Mouse (Mus musculus): ENCODE measurements around the gene 4930432M17Rik.
A peak's percentile ranks its signal among the peaks of the same experiment; 100 is the strongest.

Gene 4930432M17Rik

GRCm38 (mm10) chr3:121707106-121707505 lies 36.5 kb downstream of the 4930432M17Rik start:
- DNase-seq (ENCODE audit: low read depth, low spot score): no peak

GRCm38 (mm10) chr3:121710894-121711531 lies 40.5 kb downstream of the 4930432M17Rik start:
- no peak for DNase-seq (ENCODE audit: low read depth, low spot score)

DNA sequence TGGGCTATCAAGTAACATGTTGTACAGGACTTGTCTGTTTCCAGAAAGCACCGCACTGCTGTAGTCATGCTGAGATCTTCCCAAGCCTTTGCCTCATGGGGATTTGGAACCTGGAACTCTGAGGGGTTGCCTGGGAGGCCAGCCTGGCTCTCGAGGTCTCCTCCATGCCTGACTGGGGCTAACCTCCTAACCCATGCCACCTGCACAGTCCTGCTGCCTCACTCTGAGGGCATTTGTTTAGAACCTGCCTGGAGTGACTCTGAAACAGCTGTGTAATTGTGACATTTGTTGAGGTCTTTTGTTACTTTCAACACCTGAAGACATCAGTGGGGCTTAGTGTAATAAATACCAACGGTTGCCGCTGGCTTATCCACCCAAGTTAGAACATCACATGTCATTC lies 41.7 kb downstream of the 4930432M17Rik start:
- no peak for DNase-seq (ENCODE audit: low read depth, low spot score)

DNA sequence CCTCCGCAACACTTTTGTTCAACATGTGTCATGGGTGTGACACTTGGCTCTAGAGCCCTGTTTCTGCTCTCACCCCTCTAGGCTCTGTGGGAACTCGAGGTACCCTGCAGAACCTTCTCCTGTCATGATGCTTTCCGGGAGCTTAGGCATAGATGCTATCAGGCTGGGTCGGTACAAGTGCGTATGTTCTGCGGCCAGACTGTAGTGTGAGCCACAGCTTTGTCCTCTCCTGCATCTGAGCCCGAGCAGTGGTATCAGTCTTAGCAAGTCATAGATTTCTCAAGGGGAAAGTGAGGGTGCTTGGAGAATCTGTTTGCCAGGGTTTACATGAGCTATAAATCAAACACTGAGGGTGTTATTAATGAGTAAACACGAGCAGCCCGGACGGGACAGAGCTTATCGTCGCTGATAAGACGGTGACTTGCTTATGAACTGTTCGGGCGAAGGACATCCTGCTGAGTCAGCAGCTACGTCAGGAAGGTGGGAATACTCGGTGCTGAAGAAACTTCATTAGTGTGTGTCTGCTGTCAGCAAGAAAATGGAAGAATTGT lies 42.7 kb downstream of the 4930432M17Rik start:
- DNase-seq (ENCODE audit: low read depth, low spot score): no peak

DNA sequence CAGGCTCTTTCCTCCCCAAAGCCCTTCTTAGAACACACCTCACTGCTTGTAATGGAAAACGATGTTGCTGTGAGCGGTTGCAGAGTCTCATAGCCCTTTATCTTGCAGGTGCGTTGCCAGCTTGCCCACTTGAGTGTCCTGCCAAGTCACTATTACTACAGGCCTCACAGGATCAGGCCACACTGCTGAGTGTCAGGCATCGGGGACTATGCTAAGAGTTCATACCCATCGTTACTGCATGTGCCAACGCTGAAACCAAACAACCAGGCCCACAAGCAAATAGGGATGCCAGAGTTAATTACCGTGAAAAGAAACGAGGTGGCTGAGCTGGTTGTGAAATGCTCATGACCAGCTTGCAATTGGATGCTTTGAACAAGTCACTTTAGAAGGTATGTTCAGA lies 43.3 kb downstream of the 4930432M17Rik start:
- DNase-seq (ENCODE audit: low read depth, low spot score): no peak

- DNase-seq (ENCODE audit: low read depth, low spot score): no peak
These were observed 43.9 kb downstream of the 4930432M17Rik start for GRCm38 (mm10) chr3:121714461-121714860.

DNA sequence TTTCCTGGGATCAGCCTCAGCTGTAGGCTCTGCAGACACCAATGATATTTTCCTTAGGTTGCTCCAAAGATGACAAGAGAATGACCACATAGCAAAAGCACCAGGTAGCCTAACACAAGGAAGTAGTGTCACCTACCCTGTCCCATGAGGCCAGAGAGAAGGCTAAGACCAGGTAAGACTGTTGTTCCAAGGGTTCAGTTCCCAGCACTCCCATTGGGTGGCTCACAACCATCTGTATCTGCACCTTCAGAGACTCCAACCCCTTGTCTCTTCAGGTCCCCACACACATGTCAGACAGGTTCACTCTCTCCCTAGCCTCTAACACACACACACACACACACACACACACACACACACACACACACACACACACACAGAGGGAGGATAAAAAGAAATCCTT lies 44.8 kb downstream of the 4930432M17Rik start:
- DNase-seq (ENCODE audit: low read depth, low spot score): no peak

- DNase-seq (ENCODE audit: low read depth, low spot score): no peak
These were observed 45.3 kb downstream of the 4930432M17Rik start for GRCm38 (mm10) chr3:121715741-121716459.

GRCm38 (mm10) chr3:121716480-121716879 lies 45.9 kb downstream of the 4930432M17Rik start:
- no peak for DNase-seq (ENCODE audit: low read depth, low spot score)

DNA sequence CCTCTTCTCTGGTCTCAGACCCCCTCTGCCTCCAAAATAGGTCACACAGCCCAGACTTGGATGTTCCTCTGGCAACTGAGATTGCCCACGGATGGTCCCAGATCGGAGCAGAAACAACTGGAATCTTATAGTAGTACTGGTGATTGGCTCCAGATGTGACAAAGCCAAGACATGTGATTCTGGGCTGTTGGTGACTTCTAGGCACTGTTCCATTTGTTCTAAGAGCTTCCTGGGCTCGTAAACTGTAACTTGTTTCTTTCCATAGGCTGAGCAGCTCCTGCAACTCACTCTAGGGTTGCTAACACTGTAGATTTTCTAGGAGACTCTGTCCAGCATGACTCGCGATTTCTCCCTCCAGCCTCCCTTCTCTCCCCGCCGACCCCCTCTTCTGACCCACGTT lies 48.1 kb downstream of the 4930432M17Rik start:
- DNase-seq (ENCODE audit: low read depth, low spot score): no peak

DNA sequence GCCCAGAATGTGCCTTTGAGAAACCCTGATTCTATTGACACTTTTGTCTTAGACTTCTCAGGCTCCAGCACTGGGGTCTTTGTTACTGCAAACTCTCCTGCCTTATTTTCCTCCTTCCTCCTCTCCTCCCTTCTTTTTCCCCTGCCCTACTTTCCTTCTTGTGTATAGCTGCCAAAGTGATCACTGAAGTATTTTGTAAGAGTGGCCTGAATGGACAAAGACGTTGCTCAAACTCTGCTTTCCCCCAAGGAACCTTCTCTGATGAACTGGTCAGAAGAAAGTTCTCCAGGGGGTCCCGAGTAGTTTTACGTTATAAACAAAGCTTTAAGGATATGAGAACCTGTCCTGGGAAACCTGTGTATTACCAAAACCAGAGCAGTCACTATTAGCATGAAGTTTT lies 49.1 kb downstream of the 4930432M17Rik start:
- DNase-seq (ENCODE audit: low read depth, low spot score): no peak

DNA sequence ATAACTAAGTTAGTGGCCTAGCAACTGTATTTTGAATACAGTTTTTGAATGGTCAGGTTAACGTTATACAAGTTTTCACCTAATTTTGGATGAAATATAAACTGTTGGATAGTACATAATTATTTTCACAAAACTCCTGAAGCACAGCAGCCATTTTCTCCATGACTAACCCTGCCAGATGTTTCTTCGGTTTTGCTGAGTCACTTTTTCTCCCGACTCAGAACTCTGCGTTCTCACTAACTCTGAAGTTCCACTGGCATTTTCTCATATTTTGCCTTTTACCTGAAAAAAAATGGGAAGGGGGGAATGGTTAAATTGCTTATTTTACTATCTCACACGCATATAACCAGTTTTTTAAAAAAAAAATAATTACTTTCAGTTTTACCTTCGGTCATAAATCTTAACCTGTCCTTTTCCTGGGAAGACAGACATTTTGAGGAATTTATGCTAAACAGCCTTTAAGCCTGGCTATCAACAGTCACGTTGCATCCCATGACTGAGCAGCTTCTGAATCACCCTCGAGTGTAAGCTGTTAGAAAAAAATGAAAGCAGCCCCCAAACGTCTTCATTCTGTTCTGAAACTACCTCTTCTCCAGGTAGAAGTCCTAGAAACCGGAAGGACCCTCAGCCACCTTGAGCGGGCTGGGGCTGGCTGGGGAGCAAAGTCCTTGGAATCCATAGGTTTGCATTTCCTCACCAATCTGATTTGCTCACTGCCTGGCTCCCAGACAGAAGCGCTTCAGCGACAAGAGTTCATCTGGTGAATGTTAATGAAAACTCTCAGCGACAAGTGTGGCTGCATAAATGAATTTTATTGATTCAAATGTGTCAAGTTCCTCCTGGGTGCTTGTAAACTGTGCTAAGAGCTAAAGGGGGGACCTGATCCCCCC lies 50.5 kb downstream of the 4930432M17Rik start:
- no peak for DNase-seq (ENCODE audit: low read depth, low spot score)

- DNase-seq (ENCODE audit: low read depth, low spot score): no peak
These were observed 51.1 kb downstream of the 4930432M17Rik start for GRCm38 (mm10) chr3:121721691-121722070.

DNA sequence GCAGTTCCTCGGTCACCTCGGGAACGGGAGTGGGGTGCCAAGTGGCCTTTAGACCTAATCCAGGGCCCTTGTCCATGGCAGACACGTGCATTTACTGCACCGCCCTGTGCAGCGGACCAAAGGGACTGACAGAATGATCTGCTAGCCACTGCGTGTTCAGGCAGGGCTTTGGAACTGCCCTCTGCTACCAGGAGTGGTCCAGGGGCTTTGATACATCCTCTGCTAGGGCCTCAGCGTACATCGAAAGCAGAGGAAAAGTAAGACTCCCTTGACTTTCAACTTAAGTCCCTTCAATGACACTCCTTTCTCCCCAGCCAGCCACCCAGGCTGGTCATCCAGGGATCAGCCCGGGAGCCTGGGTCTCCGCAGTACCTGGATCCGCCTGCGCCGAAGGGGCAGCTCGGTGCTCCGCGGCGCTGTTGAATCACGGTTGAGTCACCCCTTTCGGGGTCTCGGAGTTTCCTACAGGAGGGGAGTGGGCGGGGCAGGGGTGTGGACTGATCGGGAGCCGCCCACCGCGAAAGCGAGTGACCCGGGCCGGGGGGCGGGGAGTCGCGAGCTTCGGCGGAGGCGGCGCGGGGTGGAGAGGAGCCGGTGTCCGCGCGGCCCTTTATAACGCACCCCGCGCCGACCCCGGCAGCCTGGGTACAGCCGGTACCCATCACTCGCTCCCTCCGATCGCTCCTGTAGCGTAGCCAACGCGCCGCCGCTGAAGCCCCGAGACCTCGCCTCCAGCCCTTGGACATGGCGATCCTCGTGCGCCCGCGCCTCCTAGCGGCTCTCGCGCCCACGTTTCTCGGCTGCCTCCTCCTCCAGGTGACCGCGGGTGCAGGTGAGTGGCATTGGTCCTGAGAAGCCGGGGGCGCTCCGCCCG lies 52.6 kb downstream of the 4930432M17Rik start, which contains the start of gene F3:
Gene F3 (plus strand): TSS at position 567 of the 874 bp plus-strand sequence.
- DNase-seq (ENCODE audit: low read depth, low spot score): peak; percentile 66

GRCm38 (mm10) chr3:121723968-121724524 lies 53.5 kb downstream of the 4930432M17Rik start:
- DNase-seq (ENCODE audit: low read depth, low spot score): no peak

DNA sequence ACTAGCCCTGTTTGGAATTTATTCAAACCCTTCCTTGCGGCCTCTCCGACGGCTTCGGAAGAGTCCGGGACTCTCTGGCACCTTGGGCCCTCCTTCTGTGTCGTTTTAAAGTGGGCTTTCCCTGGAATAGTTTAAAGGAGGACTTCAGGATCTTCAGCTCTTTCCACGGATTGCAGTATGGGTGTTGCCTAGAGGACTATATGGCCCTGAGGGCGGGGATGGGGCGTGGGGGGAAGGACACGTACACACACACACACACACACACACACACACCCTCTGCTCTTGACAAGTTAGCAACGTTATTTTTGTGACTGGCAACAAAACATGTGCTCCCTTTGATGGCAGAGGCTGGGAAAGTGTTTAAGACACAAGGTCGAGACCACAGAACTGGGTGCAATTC lies 54.0 kb downstream of the 4930432M17Rik start:
- DNase-seq (ENCODE audit: low read depth, low spot score): no peak

- no peak for DNase-seq (ENCODE audit: low read depth, low spot score)
These were observed 55.1 kb downstream of the 4930432M17Rik start for GRCm38 (mm10) chr3:121725651-121726050.

GRCm38 (mm10) chr3:121729678-121730077 lies 59.1 kb downstream of the 4930432M17Rik start:
- no peak for DNase-seq (ENCODE audit: low read depth, low spot score)

Data from embryo, embryonic 11.5 days (tissue).